Mouse (Mus musculus) liver, embryonic 14.5 days (tissue): ENCODE data around the gene Arpc4. TPM values are rescaled to one million over a fixed set of nuclear protein-coding genes. Genes with fewer than 3 reads are reported as not detected.
A peak's percentile ranks its signal among the peaks of the same experiment; 100 is the strongest.

ENCODE experiments used
- ATAC-seq: fragments of 200-750 bp; cut with Nextera tagmentation; 2 replicates; pipeline ENCODE4 v1.8.0; 2017; ENCODE audit warnings: moderate number of reproducible peaks, mild to moderate bottlenecking, moderate library complexity; ENCODE audit not compliant: insufficient read depth
- DNase-seq, 3 experiments: peaks; one replicate each; pipeline ENCODE4 v3.0.0-alpha.2; 2012 to 2013; ENCODE audit warnings: low read depth in 3 of 3, low spot score in 3 of 3
- H3K27ac ChIP-seq: fragments of 300-500 bp; sonication (generic); 2 replicates; pipeline ENCODE4 v1.5.1; 2014; ENCODE audit warnings: moderate library complexity, mild to moderate bottlenecking, control low read depth, inconsistent platforms
- H3K27me3 ChIP-seq: fragments of 300-500 bp; sonication (generic); 2 replicates; pipeline ENCODE4 v1.6.1; 2014; ENCODE audit warnings: mild to moderate bottlenecking, low read length, moderate library complexity; ENCODE audit not compliant: control insufficient read depth, insufficient read depth
- H3K36me3 ChIP-seq: fragments of 300-500 bp; sonication (generic); replicated peaks from 2 replicates; pipeline ENCODE4 v1.6.1; 2014; ENCODE audit warnings: low read depth; ENCODE audit not compliant: control insufficient read depth, insufficient read depth
- H3K4me1 ChIP-seq, 2 experiments: fragments of 200-500 bp in 1 of 2; fragments of 300-500 bp in 1 of 2; sonication (generic) in 1 of 2; replicated peaks; 2 replicates each; pipeline ENCODE4 v1.6.1; 2012 to 2014; ENCODE audit warnings: antibody characterized with exemption in 1 of 2, inconsistent platforms in 1 of 2, low read length in 1 of 2; ENCODE audit not compliant: control insufficient read depth in 2 of 2, insufficient read depth in 2 of 2
- H3K4me2 ChIP-seq: fragments of 300-500 bp; sonication (generic); 2 replicates; pipeline ENCODE4 v1.6.1; 2014; ENCODE audit warnings: low read depth, mild to moderate bottlenecking, control low read depth, moderate library complexity
- H3K4me3 ChIP-seq, 2 experiments: fragments of 200-500 bp in 1 of 2; fragments of 300-500 bp in 1 of 2; sonication (generic) in 1 of 2; 2 replicates each; pipeline ENCODE4 v1.5.1; 2012 to 2014; ENCODE audit warnings: low read depth in 2 of 2, low read length in 2 of 2, mild to moderate bottlenecking in 2 of 2, control low read depth in 1 of 2, inconsistent platforms in 1 of 2, moderate library complexity in 1 of 2; ENCODE audit not compliant: insufficient read depth in 1 of 2
- H3K9ac ChIP-seq: fragments of 300-500 bp; sonication (generic); replicated peaks from 2 replicates; pipeline ENCODE4 v1.6.1; 2014; ENCODE audit warnings: mild to moderate bottlenecking, control low read depth, moderate library complexity
- H3K9me3 ChIP-seq: fragments of 300-500 bp; sonication (generic); 2 replicates; pipeline ENCODE4 v1.6.1; 2016; ENCODE audit warnings: low read length, mixed read lengths; ENCODE audit not compliant: control insufficient read depth
- CTCF ChIP-seq: IDR thresholded peaks from 2 replicates; pipeline ENCODE4 v1.5.1; 2016; ENCODE audit warnings: antibody characterized with exemption, low read depth, control low read depth
- EP300 ChIP-seq: IDR thresholded peaks from 2 replicates; pipeline ENCODE4 v1.6.1; 2016; ENCODE audit warnings: antibody characterized with exemption, low read depth
- WGBS: fragments of 180-500 bp; shearing (Covaris S2); extraction: QIAGEN DNeasy Blood & Tissue Kit; methylation state at CpG from one replicate; pipeline ENCODE4 v1.1.7; 2014; ENCODE audit not compliant: insufficient replicate concordance; 5-methylcytosine and 5-hydroxymethylcytosine counted together
- polyA plus RNA-seq, 2 experiments: library from polyadenylated mRNA; depleted of rRNA in 1 of 2; stranded (reverse) in 1 of 2; unstranded in 1 of 2; fragments of >200 nt; fragmentation: Nextera tagmentation in 1 of 2; extraction: Ambion mirVana in 1 of 2; gene quantifications; 2 replicates each; pipeline versions ENCODE4 v1.2.1 to v1.2.3; 2012 to 2014

Gene Arpc4
- polyA plus RNA-seq, 2 experiments: 43.7 to 102 TPM

DNA sequence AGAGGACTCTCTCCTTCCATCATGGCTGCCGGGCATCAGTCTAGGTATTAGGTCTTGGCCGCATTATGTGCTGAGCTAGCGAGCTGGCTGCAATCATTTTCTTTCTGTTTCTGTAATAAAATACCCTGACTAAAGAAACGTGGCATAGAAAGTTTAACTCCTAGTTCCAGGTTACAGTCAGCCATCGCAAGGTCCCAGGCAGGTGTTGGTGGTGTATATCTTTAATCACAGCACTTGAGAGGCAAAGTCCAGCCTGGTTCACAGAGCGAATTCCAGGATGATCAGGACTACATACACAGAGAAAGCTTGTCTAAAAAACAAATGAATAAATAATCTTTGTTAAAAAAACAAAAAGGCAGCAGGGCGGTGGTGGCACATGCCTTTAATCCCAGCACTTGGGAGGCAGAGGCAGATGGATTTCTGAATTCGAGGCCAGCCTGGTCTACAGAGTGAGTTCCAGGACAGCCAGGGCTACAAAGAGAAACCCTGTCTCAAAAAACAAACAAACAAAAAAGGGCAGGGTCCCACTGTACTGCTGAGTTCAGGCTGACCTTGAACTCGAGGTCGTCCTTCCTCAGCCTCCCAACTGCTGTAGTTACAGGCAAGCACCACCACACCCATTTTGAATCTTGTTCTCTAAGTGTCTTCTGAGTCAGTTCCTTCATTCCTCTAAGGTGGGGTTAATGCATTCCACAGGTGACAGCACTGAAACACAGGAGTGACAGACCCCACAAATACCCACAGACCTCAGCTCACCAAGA lies 18.5 kb downstream of the Arpc4 start:
- TF ChIP-seq EP300 (no peak), CTCF (no peak)
- Histone ChIP-seq H3K4me1 (0 out of 4 replicates have a peak, but pooled peaks cover 0 to 2% of the 10 kb centered on the region in 2 experiments), H3K27ac (no peak overlapping the region), H3K9me3 (no peaks in the 10 kb centered on the region), H3K36me3 (no peaks in the 10 kb centered on the region), H3K4me2 (no peak overlapping the region), H3K9ac (no peak overlapping the region), H3K27me3 (peaks cover 6% of the 10 kb centered on the region), H3K4me3 (no peak overlapping the region)
- WGBS: 68% methylated on average over 10 of the region's 10 CpGs
- no peak for ATAC-seq
- no peak for DNase-seq

DNA sequence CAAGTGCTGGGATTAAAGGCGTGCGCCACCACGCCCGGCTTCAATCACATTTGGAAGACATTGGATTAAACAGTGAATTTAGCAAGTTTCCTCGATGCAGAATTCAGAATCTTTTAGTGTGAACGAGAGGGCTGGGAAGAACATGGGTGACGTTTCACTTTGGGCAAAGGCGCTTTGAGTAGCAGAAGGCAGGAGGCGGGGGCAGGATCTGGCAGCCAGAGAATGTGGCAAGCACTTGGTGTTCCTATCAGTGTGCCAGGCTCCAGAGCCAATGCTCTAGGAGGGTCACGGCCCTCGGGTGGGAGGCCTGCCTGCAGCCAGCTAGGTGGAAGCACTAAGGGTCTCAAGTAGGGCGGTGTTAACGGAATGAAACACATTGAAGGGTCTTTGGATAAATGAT lies 24.2 kb downstream of the Arpc4 start:
- 76% methylated on average over 13 of the region's 13 CpGs for WGBS
- Histone ChIP-seq H3K27me3 (no peaks in the 10 kb centered on the region), H3K9me3 (no peaks in the 10 kb centered on the region), H3K36me3 (no peaks in the 10 kb centered on the region), H3K9ac (no peak overlapping the region), H3K4me3 (no peak overlapping the region), H3K4me2 (no peak overlapping the region), H3K27ac (no peak overlapping the region), H3K4me1 (no peaks in the 10 kb centered on the region)
- TF ChIP-seq EP300 (no peak), CTCF (no peak)
- DNase-seq (no peak), ATAC-seq (no peak)

DNA sequence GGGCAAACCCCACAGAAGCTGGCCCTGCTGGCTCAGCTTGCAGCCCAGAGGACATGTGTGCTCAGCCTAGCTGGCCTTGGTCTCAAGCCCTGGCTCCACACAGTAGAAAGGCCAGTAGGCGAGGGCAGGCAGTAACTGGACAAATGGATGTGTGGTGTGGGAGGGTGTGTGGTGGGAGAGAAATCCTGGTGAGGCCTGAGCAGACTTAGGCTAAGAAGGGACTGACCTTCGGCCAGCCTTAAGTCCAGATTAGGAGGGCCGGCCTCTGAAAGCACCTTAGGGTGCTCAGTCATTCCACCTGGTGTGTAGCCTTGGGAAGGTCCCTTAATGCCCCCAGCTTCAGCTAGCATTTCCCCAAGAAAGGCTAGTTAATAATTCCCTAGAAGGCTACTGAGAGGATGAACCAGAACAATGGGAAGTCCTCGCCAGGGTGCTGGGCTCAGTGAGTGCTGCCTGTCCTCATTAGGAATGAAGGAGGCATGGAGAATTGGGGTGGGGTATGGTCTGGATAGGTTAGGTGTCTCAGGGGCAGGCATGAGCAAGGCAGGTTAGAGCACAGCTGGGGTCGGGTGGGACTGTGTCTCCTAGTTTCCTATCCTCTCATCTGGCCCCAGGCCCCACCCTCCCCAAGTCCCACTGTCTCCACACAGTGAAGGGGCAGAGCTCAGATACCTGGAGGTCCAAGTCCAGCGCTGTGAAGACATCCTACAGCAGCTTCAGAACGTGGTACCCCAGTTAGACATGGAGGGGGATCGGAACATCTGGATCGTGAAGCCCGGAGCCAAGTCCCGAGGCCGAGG lies 26.9 kb downstream of the Arpc4 start:
- TF ChIP-seq EP300 (no peak), CTCF (no peak)
- Histone ChIP-seq H3K27ac (no peak overlapping the region), H3K27me3 (no peaks in the 10 kb centered on the region), H3K9ac (no peak overlapping the region), H3K4me2 (no peak overlapping the region), H3K4me1 (no peaks in the 10 kb centered on the region), H3K4me3 (no peak overlapping the region), H3K36me3 (no peaks in the 10 kb centered on the region), H3K9me3 (no peaks in the 10 kb centered on the region)
- DNase-seq (no peak), ATAC-seq (no peak)
- WGBS: 64% methylated on average over 12 of the region's 12 CpGs

DNA sequence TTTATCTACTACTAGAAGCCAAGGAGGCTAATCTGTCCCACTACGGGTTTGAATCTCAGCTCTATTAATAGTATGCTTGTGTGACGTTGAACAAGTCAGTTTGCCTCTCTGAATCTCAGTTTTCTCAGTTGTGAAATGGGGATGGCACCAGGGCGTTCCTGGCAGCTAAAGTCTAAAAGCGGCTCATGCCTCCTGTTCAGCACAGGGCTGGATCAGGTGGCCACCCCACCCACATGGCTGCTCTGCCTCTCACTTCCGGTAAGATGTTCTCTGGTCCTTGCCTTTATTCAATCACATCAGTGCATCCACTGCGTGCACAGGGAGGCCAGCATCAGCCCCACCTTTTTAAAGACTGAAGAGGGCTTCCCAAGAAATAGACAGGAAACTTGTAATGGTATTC lies 27.6 kb downstream of the Arpc4 start:
- Histone ChIP-seq H3K9me3 (no peaks in the 10 kb centered on the region), H3K4me1 (no peaks in the 10 kb centered on the region), H3K27me3 (no peaks in the 10 kb centered on the region), H3K4me2 (no peak overlapping the region), H3K4me3 (no peak overlapping the region), H3K9ac (no peak overlapping the region), H3K36me3 (no peaks in the 10 kb centered on the region), H3K27ac (no peak overlapping the region)
- no peak for TF ChIP-seq EP300
- ATAC-seq (no peak), DNase-seq (no peak)
- 65% methylated on average over 6 of the region's 6 CpGs for WGBS

DNA sequence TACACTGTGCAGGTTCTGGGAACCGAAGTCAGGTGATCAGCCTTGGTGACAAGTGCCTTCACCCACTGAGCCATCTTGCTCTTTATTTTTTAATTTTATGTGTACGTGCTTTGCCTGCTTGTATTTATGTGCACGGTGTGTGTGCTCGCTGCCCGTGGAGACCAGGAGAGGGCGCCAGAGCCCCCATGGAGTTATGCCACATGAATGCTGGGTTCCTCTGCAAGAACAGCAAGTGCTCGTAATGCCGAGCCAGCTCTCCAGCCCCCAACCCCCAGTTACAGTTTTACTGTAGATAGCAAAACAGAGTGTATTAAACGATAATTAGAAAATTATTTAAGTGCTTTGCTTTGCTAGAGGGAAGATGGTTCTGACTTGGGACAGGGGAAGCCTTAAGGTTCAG lies 28.8 kb downstream of the Arpc4 start:
- Histone ChIP-seq H3K4me1 (no peaks in the 10 kb centered on the region), H3K36me3 (no peaks in the 10 kb centered on the region), H3K27me3 (no peaks in the 10 kb centered on the region), H3K9me3 (no peaks in the 10 kb centered on the region), H3K27ac (no peak overlapping the region), H3K4me3 (no peak overlapping the region), H3K9ac (no peak overlapping the region), H3K4me2 (no peak overlapping the region)
- ATAC-seq: no peak
- no peak for TF ChIP-seq EP300
- peak; percentile 73 for TF ChIP-seq CTCF
- no peak for DNase-seq
- WGBS: 65% methylated on average over 9 of the region's 9 CpGs
